Mouse (Mus musculus) spleen, postnatal 14 days (tissue): Measurements from ENCODE around the gene Samd10.

Experiments
- DNase-seq, 2 experiments: peaks; one replicate each; pipeline ENCODE4 v3.0.0; 2021 to 2022; ENCODE audit warnings: low spot score in 2 of 2

Samd10 gene

DNA sequence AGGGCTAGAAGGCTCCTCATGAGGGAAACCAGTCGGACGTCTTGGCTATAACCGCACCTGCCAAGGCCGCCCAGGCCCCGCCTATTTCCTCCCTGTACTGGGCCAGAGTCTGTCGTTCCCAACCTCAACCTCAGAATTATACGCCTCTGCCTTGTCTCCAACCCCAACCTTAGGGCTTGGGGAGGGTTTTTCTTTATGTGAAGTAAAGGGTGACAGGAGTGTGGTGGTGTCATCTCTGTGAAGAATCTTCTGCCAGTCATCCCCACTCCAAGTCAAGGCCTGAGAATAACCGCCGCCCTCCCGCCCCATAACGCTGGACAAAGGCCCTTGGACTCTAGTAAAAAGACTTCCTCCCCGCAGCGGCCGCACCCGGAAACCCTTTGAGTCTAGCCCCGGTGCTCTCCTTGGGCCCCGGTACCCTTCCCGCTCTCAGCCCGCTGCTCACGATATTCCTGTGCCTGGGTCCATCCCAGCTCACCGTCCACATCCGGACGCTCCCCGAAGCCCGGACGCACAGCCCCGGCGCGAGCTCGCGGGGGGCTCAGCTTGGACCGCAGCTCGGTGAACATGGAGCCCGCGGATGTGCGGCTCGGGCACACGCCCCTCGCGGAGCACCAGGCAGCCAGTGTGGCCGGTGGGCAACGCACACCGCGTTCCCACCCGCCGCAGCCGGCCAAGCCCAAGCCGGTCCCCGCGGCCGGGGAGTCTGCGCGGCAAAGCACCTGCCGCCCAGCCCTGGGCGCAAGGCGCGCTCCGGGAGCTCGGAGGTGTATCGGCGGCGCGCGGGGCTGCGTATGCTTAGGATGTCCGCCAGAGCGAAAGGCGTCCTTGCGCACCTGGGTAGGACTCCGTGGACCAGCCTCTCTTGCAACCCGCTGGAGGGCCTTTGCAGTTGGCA lies at the start of gene Samd10:
Gene Samd10, minus strand, starts transcription at position 759 of the 898 bp plus-strand sequence.
- DNase-seq, result no peak

DNA sequence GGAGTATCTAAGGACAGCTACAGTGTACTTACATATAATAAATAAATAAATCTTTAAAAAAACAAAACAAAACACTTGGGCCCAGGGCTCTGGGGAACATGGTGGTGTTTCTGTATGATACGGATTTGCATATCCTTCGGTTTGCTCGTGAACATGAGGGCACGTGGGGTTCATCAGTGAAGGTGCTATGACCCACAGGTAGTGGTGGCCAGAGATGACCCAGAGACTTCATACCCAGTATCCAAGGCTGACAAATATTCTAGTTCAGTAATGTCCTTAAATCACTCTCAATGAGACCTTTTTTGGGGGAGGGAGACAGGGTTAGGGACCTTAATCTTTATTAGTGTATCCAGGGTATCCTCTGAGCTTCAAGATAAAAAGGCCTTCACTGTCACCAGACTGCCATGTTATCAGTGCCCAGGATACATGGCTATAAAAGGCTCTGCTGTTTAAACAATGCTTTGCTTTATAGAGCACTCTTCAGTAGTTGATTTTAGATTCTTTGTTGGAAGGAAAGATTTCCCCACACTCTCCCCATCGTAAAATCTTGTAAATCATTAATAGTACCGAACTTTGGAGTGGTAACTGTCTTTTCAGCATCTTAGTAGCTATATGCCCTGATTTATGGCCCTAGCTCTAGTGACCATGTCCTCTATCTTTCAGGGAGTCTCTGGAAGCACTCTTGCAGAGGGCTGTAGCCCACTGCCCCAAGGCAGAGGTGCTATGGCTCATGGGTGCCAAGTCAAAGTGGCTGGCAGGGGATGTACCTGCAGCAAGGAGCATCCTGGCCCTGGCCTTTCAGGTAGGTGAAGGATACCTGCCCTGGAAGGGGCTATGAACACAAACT lies 47.8 kb upstream of the Samd10 start:
- DNase-seq, result no peak

GRCm38 (mm10) chr2:181645666-181646065 lies 46.7 kb upstream of the Samd10 start:
- DNase-seq, result no peak

DNA sequence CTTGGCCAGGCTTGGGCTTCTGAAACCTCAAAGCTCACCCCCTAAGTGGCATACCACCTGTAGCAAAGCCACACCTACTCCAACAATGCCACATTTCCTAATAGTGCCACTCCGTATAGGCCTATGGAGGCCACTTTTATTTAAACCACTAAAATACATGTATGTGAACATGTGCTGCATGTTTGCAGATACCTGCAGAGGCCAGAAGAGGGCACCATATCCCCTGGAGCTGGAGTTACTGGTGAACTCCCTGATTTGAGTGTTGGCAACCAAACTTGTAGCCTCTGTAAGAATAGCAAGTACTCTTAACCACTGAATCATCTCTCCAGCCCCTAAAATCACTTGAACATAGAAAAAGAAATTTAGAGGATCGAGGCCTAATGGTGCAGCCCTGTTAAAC lies 45.3 kb upstream of the Samd10 start:
- DNase-seq, result peak in 1 of 2 experiments; percentile 32

DNA sequence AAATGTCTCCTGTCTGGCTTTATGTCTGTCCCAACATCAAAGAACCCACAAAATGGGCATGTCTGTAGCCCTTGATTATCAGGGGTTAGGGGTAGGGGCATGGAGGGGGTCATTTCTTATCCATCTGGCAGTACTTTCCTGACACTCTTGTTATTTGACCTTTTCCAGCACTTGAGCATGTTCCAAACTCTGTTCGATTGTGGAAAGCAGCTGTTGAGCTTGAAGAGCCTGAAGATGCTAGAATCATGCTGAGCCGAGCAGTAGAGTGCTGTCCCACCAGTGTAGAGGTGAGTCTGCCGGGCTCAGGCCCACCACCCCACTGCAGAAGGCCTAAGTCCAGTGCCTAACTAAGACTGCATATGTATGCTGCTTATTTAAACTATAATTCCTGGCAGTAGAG lies 36.9 kb upstream of the Samd10 start:
- no peak for DNase-seq

- DNase-seq, result no peak
Observed at GRCm38 (mm10) chr2:181632624-181633023, 33.6 kb upstream of the Samd10 start.

- no peak for DNase-seq
Observed at GRCm38 (mm10) chr2:181628471-181628870, 29.5 kb upstream of the Samd10 start.

- DNase-seq, result no peak
Observed at GRCm38 (mm10) chr2:181623401-181623800, 24.4 kb upstream of the Samd10 start.

DNA sequence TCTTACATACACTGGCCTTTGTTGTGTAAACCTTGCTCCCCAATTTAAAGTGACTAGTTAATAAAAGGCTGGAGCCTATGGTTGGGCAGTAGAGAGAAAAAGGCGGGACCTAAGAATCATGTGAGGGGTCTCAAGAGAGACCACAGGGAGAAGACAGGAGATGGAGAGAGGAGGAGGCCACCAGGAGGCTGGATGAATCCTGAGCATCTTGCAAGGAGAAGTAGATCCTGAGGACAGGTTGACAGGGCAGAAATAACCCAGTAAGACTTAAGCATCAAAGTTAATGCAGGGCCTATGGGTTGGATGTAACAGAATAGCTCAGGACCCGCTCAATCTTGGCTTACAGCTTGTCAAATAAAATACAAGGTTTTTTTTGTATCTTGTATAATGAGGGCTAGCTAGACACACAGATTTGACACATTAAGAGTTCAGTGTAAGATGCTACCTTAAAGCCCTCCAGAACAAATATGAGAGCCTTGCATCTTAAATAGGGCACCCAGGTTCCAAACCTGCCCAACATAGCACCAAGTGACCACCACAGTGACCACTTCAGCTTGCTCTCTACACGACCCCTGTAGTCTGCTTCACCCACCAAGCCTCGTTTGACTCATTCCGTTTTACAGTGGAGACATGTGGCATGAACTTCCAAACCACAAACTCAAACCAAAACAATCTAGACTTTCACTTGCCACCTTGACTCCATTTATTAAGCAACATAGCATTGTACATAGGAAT lies 19.9 kb upstream of the Samd10 start:
- DNase-seq, result no peak

GRCm38 (mm10) chr2:181602367-181602766 lies 3.4 kb upstream of the Samd10 start:
- DNase-seq, result no peak

DNA sequence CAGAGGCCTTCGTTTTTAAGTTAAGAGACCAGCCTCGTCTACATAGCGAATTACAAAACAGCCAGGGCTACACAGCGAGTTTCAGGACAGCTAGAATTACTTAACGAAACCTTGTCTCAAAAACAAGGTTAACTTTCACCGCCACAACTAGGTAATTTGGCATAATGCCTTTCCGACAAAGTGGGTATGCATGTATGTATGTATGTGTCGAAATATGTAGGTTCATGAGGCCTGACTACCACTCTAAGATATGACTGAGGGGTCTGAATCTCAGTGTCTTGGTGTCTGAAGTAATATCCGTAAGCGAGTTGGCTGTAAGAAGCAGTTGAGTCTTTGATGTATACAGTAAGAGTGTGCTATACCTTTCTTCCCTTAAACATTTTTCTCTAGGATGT lies 2.7 kb upstream of the Samd10 start:
- no peak for DNase-seq

- DNase-seq, result peak; percentile 89 to 93
Observed at GRCm38 (mm10) chr2:181600828-181601750, 2.1 kb upstream of the Samd10 start.

- no peak for DNase-seq
Observed at GRCm38 (mm10) chr2:181600226-181600758, 1.3 kb upstream of the Samd10 start.

DNA sequence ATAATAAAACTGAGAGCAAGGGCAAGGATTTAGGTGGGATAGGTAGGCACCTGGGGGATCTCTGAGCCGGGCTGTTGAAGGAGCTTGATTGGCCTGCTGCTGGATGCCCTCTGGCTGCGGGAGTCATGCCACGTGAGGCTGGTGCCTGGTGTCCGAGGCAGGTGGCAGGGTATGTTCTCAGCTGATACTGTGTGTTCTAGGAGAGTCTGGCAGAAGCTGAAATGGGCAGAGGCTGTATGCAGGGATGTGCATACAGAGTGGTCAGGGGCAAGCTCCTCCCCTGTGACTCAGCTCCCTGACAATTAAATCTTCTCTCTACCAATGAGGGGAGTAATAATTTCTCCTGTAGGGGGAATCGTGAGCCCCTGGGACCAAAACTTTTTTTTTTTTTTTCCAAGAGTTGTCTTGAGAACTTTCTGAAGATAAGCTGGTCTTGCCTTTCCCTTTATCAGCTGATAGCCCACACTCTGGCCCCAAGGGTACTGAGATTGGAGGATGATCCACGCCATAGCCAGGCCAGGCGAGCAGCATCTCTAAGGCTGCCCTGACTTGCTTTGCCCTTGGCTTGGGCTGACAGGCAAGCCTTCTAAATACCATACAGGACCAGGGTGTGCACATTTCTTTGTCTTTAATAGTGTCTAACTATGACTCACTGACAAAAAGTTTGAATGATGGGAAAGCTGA lies 1.5 kb downstream of the Samd10 start:
- no peak for DNase-seq

DNA sequence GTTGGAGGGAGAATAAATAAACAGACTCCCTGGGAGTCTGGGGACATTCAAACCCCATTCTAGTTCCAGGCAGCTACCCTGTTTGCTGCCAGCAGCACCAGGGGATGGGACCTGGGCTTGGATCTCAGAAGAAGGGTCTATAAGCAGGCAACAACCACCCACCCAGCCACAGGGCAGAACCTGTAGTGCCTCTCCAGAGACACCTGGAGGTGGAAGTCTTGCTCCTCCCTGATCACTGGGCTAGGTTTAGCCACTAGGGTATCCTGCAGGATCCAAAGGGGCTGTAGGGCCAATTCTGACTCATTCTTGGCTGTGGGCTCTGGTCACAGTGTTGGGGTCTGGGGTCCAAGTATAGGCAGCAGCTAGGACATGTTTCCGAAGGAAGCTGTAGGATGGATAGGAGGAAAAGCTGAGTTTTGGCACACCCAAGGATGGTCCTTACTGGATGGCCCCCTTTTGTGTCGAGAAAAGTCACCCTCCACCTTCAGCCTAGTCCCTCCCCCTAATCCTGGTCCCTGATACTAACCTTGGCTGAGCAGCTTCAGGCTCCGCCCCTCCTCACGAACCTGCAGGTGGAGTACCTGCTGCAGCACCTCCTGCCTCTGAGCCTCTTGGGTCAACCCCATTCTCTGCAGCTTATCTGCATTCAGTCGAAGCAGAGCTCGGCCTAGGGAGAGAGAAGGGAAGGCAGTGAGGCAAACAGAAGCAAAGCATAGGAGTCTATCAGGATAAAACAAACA lies 2.6 kb downstream of the Samd10 start:
- DNase-seq, result no peak

GRCm38 (mm10) chr2:181594946-181595696 lies 3.9 kb downstream of the Samd10 start:
- DNase-seq, result no peak

- DNase-seq, result no peak
Observed at GRCm38 (mm10) chr2:181593937-181594336, 5.1 kb downstream of the Samd10 start.

DNA sequence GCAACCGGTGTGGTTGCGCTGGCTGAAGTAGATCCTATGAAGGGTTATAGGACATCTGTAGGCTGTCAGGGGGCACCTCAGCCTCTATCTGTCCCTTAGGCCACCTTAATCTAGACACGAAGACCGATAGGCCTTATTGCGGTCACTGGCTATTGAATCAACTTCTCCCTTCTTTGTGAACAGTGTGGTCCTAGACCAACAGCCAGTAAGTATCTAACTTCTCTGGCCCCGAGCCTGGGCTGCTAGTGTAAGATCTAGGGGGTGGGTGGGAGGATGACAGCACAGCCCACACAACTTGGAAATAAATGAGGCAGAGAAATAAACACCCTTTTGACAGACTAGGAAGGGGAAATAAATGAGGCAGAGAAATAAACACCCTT lies 6.0 kb downstream of the Samd10 start:
- DNase-seq, result no peak
